Mouse (Mus musculus) urinary bladder, postnatal 36 days (tissue): ENCODE measurements around the gene Acp2.
A peak's percentile ranks its signal among the peaks of the same experiment; 100 is the strongest.

Experiments
- DNase-seq, 2 experiments: peaks; one replicate each; pipeline ENCODE4 v3.0.0; 2022; ENCODE audit warnings: low spot score in 2 of 2, mixed read lengths in 1 of 2

Acp2 gene

DNA sequence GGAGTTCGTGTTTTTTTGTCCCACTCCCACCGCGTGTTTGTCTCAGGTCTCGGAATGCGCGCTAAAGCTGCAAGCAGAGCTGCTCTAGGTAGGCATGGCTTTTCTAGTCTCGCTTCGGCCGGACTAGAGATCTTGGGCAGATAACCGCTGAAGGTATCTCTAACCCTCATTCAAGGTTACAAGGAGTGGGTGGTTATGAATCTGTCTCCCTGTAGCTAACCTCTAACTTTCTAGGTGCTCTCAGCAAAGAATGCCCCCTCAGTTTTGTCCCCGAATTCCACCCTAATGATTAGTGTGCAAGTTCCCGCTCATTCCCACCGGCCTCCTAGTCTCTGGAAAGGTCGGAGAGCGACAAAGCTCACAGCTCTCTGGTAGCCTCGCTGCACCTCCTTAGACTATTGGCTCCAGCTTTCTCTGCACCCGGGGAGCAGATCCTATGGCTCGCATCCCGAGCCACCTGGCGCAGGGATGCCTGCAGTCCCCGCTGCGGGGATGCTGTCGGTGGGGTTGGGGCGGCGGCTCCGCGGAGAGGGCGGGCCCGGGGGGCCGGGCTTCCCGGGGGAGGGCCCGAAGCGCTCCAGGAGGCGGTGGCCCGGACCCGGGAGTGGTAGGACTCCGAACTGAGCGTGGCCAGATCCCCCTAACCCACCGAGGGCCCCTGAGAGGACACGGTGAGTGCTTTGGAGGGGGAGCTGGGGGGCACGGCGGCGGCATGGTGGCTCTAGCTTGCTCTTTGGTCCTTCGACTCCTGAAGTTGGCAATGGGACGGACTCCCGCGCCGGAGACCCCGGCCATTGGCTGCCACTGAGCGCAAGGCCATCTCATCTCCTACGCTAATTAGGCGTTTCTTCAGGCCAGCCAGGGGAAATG, 53.8 kb downstream of the Acp2 start:
- peak; percentile 62 to 64 for DNase-seq

DNA sequence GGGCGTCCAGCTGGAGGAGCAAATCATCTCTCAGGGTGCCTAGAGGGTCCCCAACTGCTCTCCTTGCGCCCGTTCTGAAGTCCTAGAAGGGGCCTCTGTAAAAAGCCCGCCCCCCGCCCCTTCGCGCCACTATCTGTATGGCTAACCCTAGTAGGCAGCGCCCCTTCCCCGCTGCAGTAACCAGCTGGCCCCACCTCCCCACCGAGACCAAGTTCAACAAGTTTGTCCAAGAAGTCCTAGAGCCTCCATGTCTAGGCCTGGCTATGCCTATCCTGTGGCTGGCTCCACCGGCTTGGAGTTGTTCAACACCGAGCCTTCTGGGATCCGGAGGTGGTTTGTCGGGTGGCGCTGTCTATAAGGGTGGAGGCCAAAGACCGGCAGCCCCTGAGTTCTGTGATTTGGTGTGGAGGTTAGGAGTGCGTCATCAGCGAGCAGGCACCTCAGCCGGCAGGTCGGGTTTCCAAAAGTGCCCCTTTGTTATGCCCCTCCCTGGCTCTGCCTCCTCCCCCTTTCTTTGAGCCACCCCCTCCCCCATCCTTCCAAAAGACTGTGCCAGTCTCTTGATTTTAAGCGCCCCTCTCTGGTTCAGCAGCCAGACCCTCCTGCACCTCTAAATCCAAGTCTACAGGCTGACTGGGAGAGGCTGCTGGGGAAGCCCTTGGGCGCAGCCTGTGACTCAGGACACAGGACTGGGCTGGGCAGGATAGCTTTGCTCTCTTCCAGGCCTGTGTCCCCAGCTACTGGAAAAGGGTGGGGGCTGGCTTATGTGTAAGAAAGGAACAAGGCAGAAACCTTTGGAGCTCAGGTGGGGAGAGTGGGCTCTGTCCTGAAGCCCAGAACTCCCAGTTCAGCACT, 54.7 kb downstream of the Acp2 start:
- no peak for DNase-seq

DNA sequence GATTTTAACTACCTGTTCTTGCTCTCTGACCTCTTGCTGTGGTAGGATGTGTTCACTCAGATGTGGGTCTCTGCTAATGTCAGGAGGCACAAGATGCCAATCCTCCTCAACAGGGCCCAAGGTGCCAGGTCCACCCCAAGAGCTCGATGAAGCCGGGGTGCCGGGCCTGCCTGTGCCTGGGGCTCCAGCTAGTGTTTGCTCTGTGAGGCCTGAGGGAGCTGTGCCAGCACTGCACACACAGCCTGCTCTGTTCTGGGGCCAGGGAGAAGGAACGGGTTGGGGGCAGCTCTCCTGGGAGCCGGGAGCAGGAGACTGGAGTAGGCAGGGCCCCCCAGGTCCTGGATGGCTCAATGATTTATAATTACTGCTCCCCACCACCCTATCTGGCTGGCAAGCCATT, 55.4 kb downstream of the Acp2 start:
- no peak for DNase-seq

DNA sequence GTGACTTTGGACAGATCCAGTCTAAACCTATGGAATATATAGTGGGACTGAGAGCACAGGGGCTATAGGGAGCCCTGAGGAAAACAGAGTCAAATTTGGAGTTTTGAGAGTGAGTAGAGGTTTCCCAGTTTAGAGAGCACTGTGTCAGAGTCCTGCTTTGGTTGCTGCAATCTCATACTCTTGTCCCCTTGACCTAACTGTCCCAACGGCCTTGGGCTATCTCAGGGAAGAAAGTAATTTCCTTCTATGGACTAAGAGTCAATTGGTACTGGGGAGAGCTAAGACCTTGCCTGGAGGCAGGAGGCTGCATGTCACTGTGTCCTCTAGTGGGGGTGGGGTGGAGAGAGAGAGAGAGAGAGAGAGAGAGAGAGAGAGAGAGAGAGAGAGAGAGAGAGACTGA, 56.1 kb downstream of the Acp2 start:
- no peak for DNase-seq

DNA sequence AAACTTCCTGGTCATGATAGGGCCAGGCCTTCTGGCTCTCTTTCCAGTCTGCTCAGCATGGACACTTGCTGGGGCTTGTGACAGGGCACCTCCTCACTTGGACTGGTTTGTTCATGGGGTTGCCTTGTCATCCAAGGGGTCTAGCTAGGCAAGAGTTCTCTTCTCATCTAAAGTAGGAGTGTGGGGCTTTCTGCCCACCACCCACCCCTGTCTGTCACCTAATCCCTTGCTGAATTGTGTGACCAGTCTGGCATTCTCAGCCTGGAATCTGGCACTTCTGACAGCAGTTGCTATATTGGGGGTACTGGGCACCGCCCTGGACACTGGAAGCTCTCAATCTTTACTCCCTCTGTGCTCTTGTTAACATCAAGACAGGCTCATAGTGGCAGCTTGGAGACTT, 56.8 kb downstream of the Acp2 start:
- no peak for DNase-seq
